Mouse (Mus musculus): ENCODE results near the gene Hmx3. TPM values are rescaled to one million over a fixed set of nuclear protein-coding genes. Genes with fewer than 3 reads are reported as not detected.

Gene Hmx3
- polyA plus RNA-seq, 1 experiment from 2014 or later = not detected

DNA sequence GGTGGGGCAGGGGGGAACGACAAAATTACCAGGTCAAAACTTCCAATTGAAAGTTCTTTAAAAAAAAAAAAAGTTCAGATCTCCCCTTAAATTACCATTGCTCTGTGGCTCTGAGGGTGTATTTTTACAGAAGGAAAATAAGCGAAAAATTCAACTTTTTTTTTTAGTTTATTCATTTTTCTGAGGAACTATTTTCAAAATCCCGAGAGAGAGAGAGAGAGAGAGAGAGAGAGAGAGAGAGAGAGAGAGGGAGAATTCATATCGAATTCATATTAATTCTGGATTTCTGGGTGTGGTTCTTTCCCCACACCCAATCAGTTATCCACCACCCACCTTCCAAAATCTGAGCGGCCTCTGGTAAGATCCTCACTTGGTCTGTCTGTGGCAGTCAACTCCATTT, 2.2 kb downstream of the Hmx3 start:
- H3K27ac ChIP-seq (ENCODE audit: low read depth) = no peak overlapping the region
- H3K9ac ChIP-seq = no peak overlapping the region
- H3K9me3 ChIP-seq (ENCODE audit: low read depth, low read length) = no peaks in the 10 kb centered on the region
- TF ChIP-seq CTCF (IDR thresholded peaks at IDR 0.05; ENCODE audit: low read depth) = no peak
- H3K27me3 ChIP-seq (ENCODE audit: insufficient read depth, low read length) = peaks cover 100% of the 10 kb centered on the region
- H3K4me2 ChIP-seq = no peak overlapping the region
- H3K4me3 ChIP-seq (ENCODE audit: low read depth, low read length) = no peak overlapping the region
- DNase-seq = no peak
- WGBS = 2% methylated on average over 5 of the region's 5 CpGs
- peaks cover 7% of the 10 kb centered on the region; the same call in 1 of the 2 replicates for H3K4me1 ChIP-seq (ENCODE audit: insufficient read depth)
- no peak for ATAC-seq (ENCODE audit: insufficient read depth)
- no peaks in the 10 kb centered on the region for H3K36me3 ChIP-seq (ENCODE audit: insufficient read depth)

DNA sequence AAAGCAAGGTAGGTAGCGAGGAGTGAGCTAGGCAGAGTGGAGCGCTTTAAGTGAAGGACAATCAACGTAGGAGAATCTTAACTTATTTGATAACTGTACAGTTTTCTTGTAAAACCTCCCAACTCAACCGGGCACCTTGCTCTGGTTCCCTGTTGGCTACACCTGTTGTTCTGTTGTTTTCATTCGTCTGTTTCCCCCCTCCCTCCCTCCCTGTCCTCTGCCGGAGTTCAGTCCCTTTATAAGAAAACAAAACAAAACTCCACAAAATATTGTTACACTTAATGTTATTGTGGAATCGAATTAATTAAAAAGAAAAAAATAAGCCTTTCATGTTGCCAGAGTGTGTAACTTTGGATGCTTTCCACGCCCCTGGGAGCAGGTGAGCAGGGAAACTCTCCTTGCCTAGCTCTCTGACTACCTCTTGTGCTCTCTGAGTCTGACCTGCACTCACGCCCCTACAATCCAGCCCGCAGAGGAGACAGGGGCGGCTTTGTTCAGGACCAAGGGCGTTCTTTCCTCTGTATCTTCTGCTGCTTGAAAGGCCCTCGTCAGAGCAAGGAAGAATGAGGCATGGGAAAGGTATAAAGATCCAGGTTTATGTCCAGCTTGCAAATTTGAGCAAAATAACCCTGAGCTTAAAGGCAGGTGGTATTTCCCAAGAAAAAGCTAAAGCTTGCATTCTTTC, 3.2 kb downstream of the Hmx3 start:
- Histone ChIP-seq H3K9ac (no peak overlapping the region), H3K4me2 (no peak overlapping the region), H3K4me1 (ENCODE audit: insufficient read depth) (peaks cover 7% of the 10 kb centered on the region; the same call in 1 of the 2 replicates), H3K36me3 (ENCODE audit: insufficient read depth) (no peaks in the 10 kb centered on the region), H3K27ac (ENCODE audit: low read depth) (no peak overlapping the region), H3K4me3 (ENCODE audit: low read depth, low read length) (no peak overlapping the region), H3K9me3 (ENCODE audit: low read depth, low read length) (no peaks in the 10 kb centered on the region), H3K27me3 (ENCODE audit: insufficient read depth, low read length) (peaks cover 100% of the 10 kb centered on the region)
- no peak for TF ChIP-seq CTCF (IDR thresholded peaks at IDR 0.05; ENCODE audit: low read depth)
- WGBS = 2% methylated on average over 13 of the region's 13 CpGs
- ATAC-seq (ENCODE audit: insufficient read depth) = no peak
- DNase-seq = no peak

DNA sequence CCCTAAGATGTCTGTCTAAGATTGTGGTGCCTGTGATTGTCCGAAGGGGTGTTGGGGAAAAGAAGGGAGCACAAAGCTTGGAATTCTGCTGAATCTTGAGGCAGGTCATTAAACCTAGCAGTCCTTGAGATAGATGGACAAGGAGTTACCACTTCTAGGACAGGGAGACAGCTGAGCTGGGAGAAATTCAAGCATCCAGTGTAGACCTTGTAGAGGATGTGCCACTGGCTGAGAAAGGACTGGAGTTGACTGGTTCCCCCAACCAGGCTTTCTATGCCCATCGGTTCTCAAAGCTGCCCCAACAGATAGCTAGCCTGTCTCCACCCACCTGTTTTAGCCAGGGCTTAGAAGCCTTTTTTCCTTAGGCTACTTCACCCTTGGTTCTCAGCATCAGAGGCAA, 3.8 kb downstream of the Hmx3 start:
- Histone ChIP-seq H3K27ac (ENCODE audit: low read depth) (no peak overlapping the region), H3K9me3 (ENCODE audit: low read depth, low read length) (no peaks in the 10 kb centered on the region), H3K4me3 (ENCODE audit: low read depth, low read length) (no peak overlapping the region), H3K27me3 (ENCODE audit: insufficient read depth, low read length) (peaks cover 100% of the 10 kb centered on the region), H3K4me2 (no peak overlapping the region), H3K36me3 (ENCODE audit: insufficient read depth) (no peaks in the 10 kb centered on the region), H3K4me1 (ENCODE audit: insufficient read depth) (peaks cover 7% of the 10 kb centered on the region; the same call in 1 of the 2 replicates), H3K9ac (no peak overlapping the region)
- 8% methylated on average over 2 of the region's 2 CpGs for WGBS
- DNase-seq = no peak
- TF ChIP-seq CTCF (IDR thresholded peaks at IDR 0.05; ENCODE audit: low read depth) = no peak
- ATAC-seq (ENCODE audit: insufficient read depth) = no peak

DNA sequence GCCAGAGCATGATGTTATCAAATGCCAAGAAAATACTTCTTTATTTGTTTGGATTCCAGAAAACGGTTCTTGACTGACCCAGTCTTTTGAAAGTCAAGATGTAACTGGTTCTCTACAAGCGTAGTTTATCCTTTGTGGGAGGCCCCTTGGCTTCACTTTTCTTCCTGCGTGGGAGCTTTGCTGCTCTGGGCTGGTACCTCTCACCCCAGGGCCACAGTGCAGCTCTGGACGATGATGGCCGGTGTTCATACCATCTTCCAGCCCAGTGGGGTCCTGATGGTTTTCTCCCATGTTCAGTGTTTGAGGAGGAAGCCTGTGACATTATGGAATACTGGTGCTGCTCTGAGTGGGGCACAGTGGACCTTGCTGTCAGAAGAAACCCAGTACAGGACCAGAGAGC, 4.8 kb downstream of the Hmx3 start:
- no peak for ATAC-seq (ENCODE audit: insufficient read depth)

DNA sequence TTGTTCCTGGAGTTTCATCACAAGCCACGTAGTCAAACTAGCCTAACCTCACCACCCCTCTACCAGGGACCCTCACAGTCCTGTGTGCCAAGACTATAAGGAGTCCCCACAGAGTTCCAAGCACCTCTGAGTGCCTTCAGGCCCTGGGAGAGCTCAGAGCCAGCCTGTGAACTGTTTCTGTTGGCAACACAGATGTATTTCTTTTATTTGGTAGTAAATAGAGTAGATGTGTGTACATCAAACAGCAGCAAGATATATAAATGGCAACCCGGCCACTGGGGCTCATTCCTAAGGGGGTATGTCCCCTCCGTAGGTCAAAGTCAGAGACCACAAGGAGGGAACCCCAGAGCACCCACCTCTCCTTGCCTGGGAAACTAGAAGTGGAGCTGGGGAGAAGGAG, 5.8 kb downstream of the Hmx3 start, which contains the start of gene Hmx2:
TSS of gene Hmx2 (plus strand) at position 301 of the 400 bp plus-strand sequence.
- DNase-seq (no peak), ATAC-seq (ENCODE audit: insufficient read depth) (no peak)
- H3K27ac ChIP-seq (ENCODE audit: low read depth) = no peak within 1 kb of the TSS
- peaks cover 100% of the 10 kb centered on the region for H3K27me3 ChIP-seq (ENCODE audit: insufficient read depth, low read length)
- no peaks in the 10 kb centered on the region for H3K36me3 ChIP-seq (ENCODE audit: insufficient read depth)
- H3K4me1 ChIP-seq (ENCODE audit: insufficient read depth) = no peaks in the 10 kb centered on the region
- WGBS = 5% methylated on average over 3 of the region's 3 CpGs
- no peak within 1 kb of the TSS for H3K9ac ChIP-seq
- no peaks in the 10 kb centered on the region for H3K9me3 ChIP-seq (ENCODE audit: low read depth, low read length)
- no peak for TF ChIP-seq CTCF (IDR thresholded peaks at IDR 0.05; ENCODE audit: low read depth)
- no peak within 1 kb of the TSS for H3K4me2 ChIP-seq
- H3K4me3 ChIP-seq (ENCODE audit: low read depth, low read length) = no peak within 1 kb of the TSS

More for the DNA sequence above, 4.8 kb downstream of the Hmx3 start:
- no peak overlapping the region for H3K4me2 ChIP-seq
- peaks cover 100% of the 10 kb centered on the region for H3K27me3 ChIP-seq (ENCODE audit: insufficient read depth, low read length)
- no peak for DNase-seq
- H3K4me3 ChIP-seq (ENCODE audit: low read depth, low read length) = no peak overlapping the region
- H3K9me3 ChIP-seq (ENCODE audit: low read depth, low read length) = no peaks in the 10 kb centered on the region
- TF ChIP-seq CTCF (IDR thresholded peaks at IDR 0.05; ENCODE audit: low read depth) = no peak
- H3K27ac ChIP-seq (ENCODE audit: low read depth) = no peak overlapping the region
- no peaks in the 10 kb centered on the region for H3K36me3 ChIP-seq (ENCODE audit: insufficient read depth)
- H3K9ac ChIP-seq = no peak overlapping the region
- H3K4me1 ChIP-seq (ENCODE audit: insufficient read depth) = 0 out of 2 replicates have a peak, but pooled peaks cover 3% of the 10 kb centered on the region
- WGBS = 3% methylated on average over 5 of the region's 5 CpGs

DNA sequence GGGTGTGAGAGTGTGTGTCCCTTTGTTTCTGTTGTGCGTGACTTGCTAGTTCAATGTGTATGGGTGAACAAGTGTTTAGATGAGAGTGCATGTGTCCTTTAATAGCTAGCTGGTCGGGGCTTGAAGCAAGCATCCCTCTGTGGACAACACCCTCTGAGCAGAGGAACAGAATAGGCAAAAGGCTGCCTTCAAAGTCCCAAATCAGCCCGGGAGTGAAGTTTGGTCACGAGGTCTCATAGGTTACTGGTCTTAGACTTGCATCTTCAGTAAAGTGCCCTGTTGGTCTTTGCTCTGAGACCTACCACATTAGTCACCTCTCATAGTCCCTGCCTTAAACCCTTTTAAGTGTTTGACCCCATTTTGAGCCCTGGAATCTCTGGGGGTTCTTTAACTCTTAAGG, 8.8 kb downstream of the Hmx3 start:
- Histone ChIP-seq H3K36me3 (ENCODE audit: insufficient read depth) (no peaks in the 10 kb centered on the region), H3K9me3 (ENCODE audit: low read depth, low read length) (no peaks in the 10 kb centered on the region), H3K9ac (no peak overlapping the region), H3K27ac (ENCODE audit: low read depth) (no peak overlapping the region), H3K4me3 (ENCODE audit: low read depth, low read length) (no peak overlapping the region), H3K4me1 (ENCODE audit: insufficient read depth) (no peaks in the 10 kb centered on the region), H3K27me3 (ENCODE audit: insufficient read depth, low read length) (peaks cover 100% of the 10 kb centered on the region), H3K4me2 (no peak overlapping the region)
- TF ChIP-seq CTCF (IDR thresholded peaks at IDR 0.05; ENCODE audit: low read depth) = no peak
- WGBS = 2% methylated on average over 4 of the region's 4 CpGs
- no peak for ATAC-seq (ENCODE audit: insufficient read depth)
- no peak for DNase-seq

DNA sequence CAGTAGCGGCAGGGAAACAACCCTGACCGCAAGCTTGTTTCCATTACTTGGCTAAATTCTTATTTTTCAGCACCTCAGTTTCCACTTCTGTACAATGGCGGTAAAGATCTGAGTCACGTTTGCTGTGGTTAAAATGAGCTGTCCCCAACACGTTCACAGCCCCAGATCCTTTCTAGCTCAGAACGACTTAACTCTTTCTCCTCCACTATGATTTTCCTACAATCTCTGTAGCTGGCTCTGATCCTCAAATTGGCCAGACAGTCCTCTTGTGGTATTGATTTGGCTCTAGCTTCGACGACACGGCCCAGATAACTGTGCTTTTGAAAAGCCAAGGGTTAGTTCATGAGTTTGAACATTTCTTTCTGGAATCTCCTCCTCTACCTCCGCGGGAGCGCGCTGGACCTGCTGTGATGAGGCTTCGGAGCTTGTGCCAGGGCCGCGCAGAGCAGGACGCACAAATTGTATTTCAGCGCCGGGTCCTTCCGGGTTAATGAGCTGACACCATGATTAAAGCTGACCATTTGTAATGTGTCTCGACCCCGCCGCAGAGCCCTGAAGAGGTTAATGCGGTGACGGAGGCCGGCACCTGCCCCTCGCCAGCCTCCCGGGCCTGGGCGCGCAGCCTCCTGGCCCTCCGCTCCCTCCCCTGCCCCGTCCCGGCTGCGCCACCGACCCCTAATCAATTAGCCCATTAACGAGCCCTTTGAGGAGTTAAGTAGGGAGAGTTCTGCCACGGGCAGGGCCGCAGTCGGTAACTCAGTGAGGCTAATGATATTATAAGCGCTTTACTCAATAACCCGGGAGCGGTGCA, 9.5 kb downstream of the Hmx3 start:
- H3K4me2 ChIP-seq = no peak overlapping the region
- no peak for TF ChIP-seq CTCF (IDR thresholded peaks at IDR 0.05; ENCODE audit: low read depth)
- H3K36me3 ChIP-seq (ENCODE audit: insufficient read depth) = no peaks in the 10 kb centered on the region
- no peaks in the 10 kb centered on the region for H3K9me3 ChIP-seq (ENCODE audit: low read depth, low read length)
- DNase-seq (no peak), ATAC-seq (ENCODE audit: insufficient read depth) (no peak)
- peaks cover 100% of the 10 kb centered on the region for H3K27me3 ChIP-seq (ENCODE audit: insufficient read depth, low read length)
- H3K27ac ChIP-seq (ENCODE audit: low read depth) = no peak overlapping the region
- no peaks in the 10 kb centered on the region for H3K4me1 ChIP-seq (ENCODE audit: insufficient read depth)
- H3K9ac ChIP-seq = no peak overlapping the region
- H3K4me3 ChIP-seq (ENCODE audit: low read depth, low read length) = no peak overlapping the region
- under 1% methylated on average over 42 of the region's 42 CpGs for WGBS

Measured in lung, embryonic 14.5 days (tissue).